Mouse (Mus musculus): ENCODE data around the gene Irak2. TPM values are rescaled to one million over a fixed set of nuclear protein-coding genes. Genes with fewer than 3 reads are reported as not detected.
"Not testable (repeated sequence)": the region's sequence is repeated elsewhere in the genome, so short reads cannot be mapped to it uniquely, and the experiment has no call there.

Gene Irak2
- polyA plus RNA-seq, 1 experiment from 2014 or later = 4.4 TPM

DNA sequence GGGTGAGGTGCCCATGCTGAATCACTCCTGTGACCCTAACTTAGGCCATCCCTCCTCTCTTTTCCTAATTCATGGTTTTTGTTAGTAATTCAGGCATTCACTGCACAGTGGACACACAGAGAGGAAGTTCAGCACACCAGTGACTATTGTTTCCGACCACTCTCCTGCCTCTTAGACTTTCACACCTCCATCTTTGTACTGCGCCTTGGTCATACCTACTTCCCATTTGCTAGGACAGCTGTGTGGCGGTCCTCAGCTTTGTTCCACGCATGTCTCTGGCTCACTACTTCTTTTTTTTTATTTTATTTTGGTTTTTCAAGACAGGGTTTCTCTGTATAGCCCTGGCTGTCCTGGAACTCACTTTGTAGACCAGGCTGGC lies 52.8 kb downstream of the Irak2 start:
- H3K4me3 ChIP-seq (ENCODE audit: low read length) = peak overlapping the region; percentile 24
- 63% methylated on average over 4 of the region's 4 CpGs for WGBS

DNA sequence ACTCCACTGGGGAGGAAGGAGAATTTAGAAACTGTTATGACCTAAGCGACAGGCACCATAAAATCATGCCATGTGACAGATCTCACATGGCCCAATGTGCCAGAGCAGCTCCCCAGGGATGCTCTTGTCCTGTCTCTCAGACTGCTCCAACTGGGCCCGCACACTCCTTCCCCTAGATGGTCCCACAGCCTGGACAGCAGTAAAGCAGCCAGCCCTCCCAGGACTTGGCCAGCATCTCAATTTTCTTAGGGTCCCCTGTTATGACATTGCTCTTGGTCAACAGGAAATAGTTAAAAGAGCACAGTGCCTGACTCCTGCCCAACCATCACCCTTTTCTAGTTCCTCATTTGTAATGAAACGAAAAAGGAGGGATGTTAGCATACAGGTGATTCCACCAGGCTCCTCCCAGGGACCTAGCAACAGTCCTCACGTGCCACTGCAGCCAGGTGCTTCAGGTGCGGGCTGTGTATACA lies 54.4 kb downstream of the Irak2 start:
- Histone ChIP-seq H3K4me2 (replicated peaks; ENCODE audit: low read depth, low read length) (no peak overlapping the region), H3K4me1 (ENCODE audit: insufficient read depth, low read length) (peaks cover 25% of the 10 kb centered on the region), H3K27me3 (ENCODE audit: insufficient read depth, low read length) (no peaks in the 10 kb centered on the region), H3K27ac (ENCODE audit: low read length) (no peak overlapping the region), H3K9ac (replicated peaks; ENCODE audit: low read length) (no peak overlapping the region), H3K4me3 (ENCODE audit: low read length) (no peak overlapping the region), H3K9me3 (ENCODE audit: low read length) (no peaks in the 10 kb centered on the region), H3K36me3 (ENCODE audit: insufficient read depth, low read length) (no peaks in the 10 kb centered on the region)
- 83% methylated on average over 5 of the region's 5 CpGs for WGBS
- no peak for ATAC-seq (ENCODE audit: low FRiP score, low TSS enrichment)

More for the DNA sequence above, 52.8 kb downstream of the Irak2 start:
- H3K27ac ChIP-seq (ENCODE audit: low read length) = peak overlapping the region; percentile 89
- H3K4me2 ChIP-seq (replicated peaks; ENCODE audit: low read depth, low read length) = peak overlapping the region; percentile 41
- no peaks in the 10 kb centered on the region for H3K9me3 ChIP-seq (ENCODE audit: low read length)
- no peak for ATAC-seq (ENCODE audit: low FRiP score, low TSS enrichment)
- peaks cover 24% of the 10 kb centered on the region for H3K4me1 ChIP-seq (ENCODE audit: insufficient read depth, low read length)
- H3K27me3 ChIP-seq (ENCODE audit: insufficient read depth, low read length) = no peaks in the 10 kb centered on the region
- H3K9ac ChIP-seq (replicated peaks; ENCODE audit: low read length) = peak overlapping the region; percentile 61
- no peaks in the 10 kb centered on the region for H3K36me3 ChIP-seq (ENCODE audit: insufficient read depth, low read length)

DNA sequence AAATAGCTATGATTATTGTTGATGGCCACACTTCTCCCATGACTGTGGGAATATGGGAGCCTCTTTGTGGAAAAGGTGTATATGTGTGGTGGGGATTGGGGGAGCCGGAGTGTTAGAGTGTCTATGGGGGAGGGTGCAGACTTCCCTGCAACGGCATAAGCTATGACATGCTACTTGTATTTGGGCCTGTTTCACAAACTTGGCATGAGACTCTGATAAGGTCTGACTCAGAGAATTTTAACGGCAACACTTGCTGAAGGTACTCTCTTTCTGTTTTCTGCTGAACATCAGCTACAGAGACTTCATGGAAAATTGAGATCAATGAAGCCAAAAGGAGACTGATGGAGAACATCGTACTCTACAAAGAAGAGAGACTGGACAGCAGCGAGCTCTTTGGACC lies 55.1 kb downstream of the Irak2 start:
- no peak for ATAC-seq (ENCODE audit: low FRiP score, low TSS enrichment)
- Histone ChIP-seq H3K9ac (replicated peaks; ENCODE audit: low read length) (no peak overlapping the region), H3K9me3 (ENCODE audit: low read length) (no peaks in the 10 kb centered on the region), H3K4me2 (replicated peaks; ENCODE audit: low read depth, low read length) (no peak overlapping the region), H3K27me3 (ENCODE audit: insufficient read depth, low read length) (no peaks in the 10 kb centered on the region), H3K4me1 (ENCODE audit: insufficient read depth, low read length) (peaks cover 30% of the 10 kb centered on the region), H3K36me3 (ENCODE audit: insufficient read depth, low read length) (no peaks in the 10 kb centered on the region), H3K4me3 (ENCODE audit: low read length) (no peak overlapping the region), H3K27ac (ENCODE audit: low read length) (no peak overlapping the region)
- 92% methylated on average over 5 of the region's 5 CpGs for WGBS

DNA sequence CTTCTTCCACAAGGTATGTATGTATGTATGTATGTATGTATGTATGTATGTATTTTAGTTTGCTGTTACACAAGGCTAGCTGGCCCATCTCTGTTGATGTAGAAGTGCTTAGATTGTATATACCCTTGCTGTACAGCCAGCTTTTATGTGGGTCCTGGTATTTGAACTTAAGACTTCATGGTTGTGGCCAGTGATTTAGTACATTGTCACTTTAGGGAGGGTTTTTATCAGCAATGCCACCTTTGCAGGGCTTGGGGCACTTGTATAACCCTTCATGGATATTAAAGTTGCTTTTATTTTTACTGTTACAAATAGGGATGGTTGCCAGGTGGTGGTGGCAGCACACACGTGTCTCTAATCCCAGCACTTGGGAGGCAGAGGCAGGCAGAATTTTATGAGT lies 56.9 kb downstream of the Irak2 start:
- Histone ChIP-seq H3K4me3 (ENCODE audit: low read length) (no peak overlapping the region), H3K9ac (replicated peaks; ENCODE audit: low read length) (no peak overlapping the region), H3K9me3 (ENCODE audit: low read length) (no peaks in the 10 kb centered on the region), H3K27me3 (ENCODE audit: insufficient read depth, low read length) (no peaks in the 10 kb centered on the region), H3K4me1 (ENCODE audit: insufficient read depth, low read length) (peaks cover 28% of the 10 kb centered on the region), H3K4me2 (replicated peaks; ENCODE audit: low read depth, low read length) (no peak overlapping the region), H3K27ac (ENCODE audit: low read length) (no peak overlapping the region), H3K36me3 (ENCODE audit: insufficient read depth, low read length) (no peaks in the 10 kb centered on the region)
- no peak for ATAC-seq (ENCODE audit: low FRiP score, low TSS enrichment)
- 65% methylated on average over 1 of the region's 1 CpGs for WGBS

DNA sequence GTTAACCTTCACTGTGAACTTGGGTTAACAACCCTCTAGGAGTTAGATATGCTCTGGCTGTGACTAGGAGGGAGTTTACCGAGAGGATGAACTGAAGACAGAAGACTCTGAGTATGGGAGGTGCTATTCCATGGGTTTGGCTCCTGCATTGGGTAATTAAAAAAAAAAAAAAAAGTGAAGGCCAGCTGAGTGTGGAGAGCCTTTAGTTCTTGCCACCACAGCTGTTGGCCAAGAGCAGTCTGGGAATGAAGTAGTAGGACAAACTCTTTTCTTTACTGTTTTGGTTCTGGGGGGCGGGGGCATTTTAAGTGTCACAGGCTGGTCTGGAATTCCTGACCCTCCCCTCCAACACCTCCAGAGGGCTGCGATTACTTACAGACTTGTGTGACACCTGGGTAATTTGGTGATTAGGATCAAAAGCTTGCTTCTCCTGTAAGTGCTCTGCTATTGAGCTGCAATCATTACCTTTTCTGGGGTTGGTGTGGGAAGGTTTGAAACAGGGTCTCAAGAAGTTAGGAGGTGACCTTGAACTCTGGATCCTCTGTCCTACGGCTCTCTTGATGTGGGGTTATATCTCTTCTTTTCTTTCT lies 57.6 kb downstream of the Irak2 start:
- Histone ChIP-seq H3K27ac (ENCODE audit: low read length) (peak overlapping the region; percentile 89), H3K27me3 (ENCODE audit: insufficient read depth, low read length) (no peaks in the 10 kb centered on the region), H3K4me1 (ENCODE audit: insufficient read depth, low read length) (peaks cover 21% of the 10 kb centered on the region), H3K36me3 (ENCODE audit: insufficient read depth, low read length) (no peaks in the 10 kb centered on the region), H3K4me3 (ENCODE audit: low read length) (peak overlapping the region; percentile 84; the same call in 1 of the 2 replicates), H3K9ac (replicated peaks; ENCODE audit: low read length) (peak overlapping the region; percentile 52; the same call in 1 of the 2 replicates), H3K9me3 (ENCODE audit: low read length) (no peaks in the 10 kb centered on the region), H3K4me2 (replicated peaks; ENCODE audit: low read depth, low read length) (peak overlapping the region; percentile 93)
- ATAC-seq (ENCODE audit: low FRiP score, low TSS enrichment) = no peak
- WGBS = 45% methylated on average over 4 of the region's 4 CpGs

DNA sequence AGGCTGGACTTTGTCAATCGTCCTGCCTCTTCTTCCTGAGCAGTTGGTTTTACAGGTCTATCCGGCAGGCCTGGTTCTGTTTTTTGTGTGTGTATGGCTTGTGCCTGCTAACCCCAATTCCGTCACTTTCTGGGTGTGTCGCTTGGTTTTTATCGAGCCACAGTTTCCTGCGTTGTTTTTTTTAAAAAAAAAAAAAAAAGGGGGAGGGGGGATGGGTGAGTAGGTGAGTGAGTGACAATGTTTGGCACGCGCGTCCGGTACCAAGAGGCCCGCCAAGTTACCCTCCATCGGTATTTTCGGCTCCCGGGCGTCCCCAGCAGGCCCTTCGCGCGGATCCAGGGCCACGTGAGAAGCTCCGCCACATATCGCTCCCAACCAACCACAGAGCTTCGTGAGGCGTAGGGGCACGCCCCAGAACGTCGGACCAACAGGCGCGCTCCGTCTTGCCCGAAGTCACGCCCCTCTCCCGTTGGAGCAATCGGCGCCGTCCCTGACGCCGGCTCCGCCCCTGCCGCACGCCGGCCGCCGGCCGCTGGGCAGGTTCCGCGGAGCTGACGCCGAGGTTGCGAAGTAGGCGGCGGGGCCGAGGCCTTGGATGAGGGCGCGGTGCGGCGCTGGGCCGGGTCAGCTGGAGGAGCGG lies 58.4 kb downstream of the Irak2 start, which contains the start of gene Tatdn2:
Gene Tatdn2 (plus strand): TSS at position 469 of the 640 bp plus-strand sequence.
- ATAC-seq (ENCODE audit: low FRiP score, low TSS enrichment) = peak; percentile 99
- peak within 1 kb of the TSS; percentile 89 for H3K27ac ChIP-seq (ENCODE audit: low read length)
- peak within 1 kb of the TSS; percentile 93 for H3K4me2 ChIP-seq (replicated peaks; ENCODE audit: low read depth, low read length)
- H3K9ac ChIP-seq (replicated peaks; ENCODE audit: low read length) = peak within 1 kb of the TSS; percentile 84
- peaks cover 3% of the 10 kb centered on the region; the same call in 1 of the 2 replicates for H3K36me3 ChIP-seq (ENCODE audit: insufficient read depth, low read length)
- WGBS = under 1% methylated on average over 56 of the region's 58 CpGs
- H3K4me3 ChIP-seq (ENCODE audit: low read length) = peak within 1 kb of the TSS; percentile 84
- H3K4me1 ChIP-seq (ENCODE audit: insufficient read depth, low read length) = peaks cover 19% of the 10 kb centered on the region
- H3K9me3 ChIP-seq (ENCODE audit: low read length) = no peaks in the 10 kb centered on the region
- no peaks in the 10 kb centered on the region for H3K27me3 ChIP-seq (ENCODE audit: insufficient read depth, low read length)

DNA sequence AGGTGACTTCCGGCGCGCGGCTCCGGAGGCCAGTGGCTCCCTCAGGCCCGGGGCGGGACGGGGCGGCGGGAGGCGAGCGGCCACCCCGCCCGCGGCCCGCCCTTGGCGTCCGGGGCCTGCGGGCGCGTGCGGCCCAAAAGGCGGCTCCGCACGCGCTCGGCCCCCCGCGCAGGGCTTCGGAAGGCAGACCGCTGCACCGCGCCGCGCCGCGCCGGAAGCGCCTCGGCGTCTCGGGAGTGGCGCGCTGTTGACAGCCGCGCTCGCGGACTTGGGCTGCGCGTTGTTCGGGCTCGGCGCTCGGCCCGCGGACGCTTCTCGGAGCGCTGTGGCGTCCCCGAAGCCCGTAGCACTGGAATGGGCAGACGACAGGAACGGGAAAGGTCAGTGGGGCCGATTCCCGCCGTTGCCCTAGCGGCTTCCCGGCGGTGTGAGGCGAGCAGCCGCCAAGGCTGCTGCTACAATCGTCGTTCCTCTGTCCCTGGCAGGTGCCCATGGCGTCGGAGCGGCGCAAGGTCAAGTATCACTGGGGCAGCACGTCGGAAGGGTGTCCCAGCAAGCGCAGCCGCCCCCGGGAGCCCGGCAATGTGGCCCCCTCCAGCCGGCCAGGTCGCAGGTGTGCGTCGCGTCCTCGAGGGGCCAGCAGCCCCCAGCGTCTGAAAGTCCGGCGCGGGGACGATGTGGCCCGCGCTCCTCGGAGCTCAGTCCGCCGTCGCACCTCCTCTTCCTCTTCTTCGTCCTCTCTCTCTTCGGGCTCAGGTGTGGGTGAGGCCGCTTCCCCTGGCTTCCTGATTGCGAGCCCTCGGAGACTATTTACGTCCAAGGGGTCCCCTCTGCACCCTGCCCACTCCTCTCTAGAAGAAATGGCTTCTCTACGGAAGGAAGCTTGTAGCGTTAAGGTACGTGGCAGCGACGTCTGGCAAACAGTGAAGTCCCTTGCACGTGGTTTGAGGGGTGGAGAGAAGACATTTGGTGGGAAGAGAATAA lies 59.2 kb downstream of the Irak2 start:
- Histone ChIP-seq H3K9me3 (ENCODE audit: low read length) (no peaks in the 10 kb centered on the region), H3K36me3 (ENCODE audit: insufficient read depth, low read length) (peaks cover 11% of the 10 kb centered on the region), H3K4me2 (replicated peaks; ENCODE audit: low read depth, low read length) (peak overlapping the region; percentile 93), H3K27ac (ENCODE audit: low read length) (peak overlapping the region; percentile 85), H3K4me3 (ENCODE audit: low read length) (peak overlapping the region; percentile 84), H3K4me1 (ENCODE audit: insufficient read depth, low read length) (peaks cover 19% of the 10 kb centered on the region), H3K9ac (replicated peaks; ENCODE audit: low read length) (peak overlapping the region; percentile 84), H3K27me3 (ENCODE audit: insufficient read depth, low read length) (no peaks in the 10 kb centered on the region)
- 0% methylated on average over 83 of the region's 113 CpGs for WGBS
- peak; percentile 77 for ATAC-seq (ENCODE audit: low FRiP score, low TSS enrichment)

DNA sequence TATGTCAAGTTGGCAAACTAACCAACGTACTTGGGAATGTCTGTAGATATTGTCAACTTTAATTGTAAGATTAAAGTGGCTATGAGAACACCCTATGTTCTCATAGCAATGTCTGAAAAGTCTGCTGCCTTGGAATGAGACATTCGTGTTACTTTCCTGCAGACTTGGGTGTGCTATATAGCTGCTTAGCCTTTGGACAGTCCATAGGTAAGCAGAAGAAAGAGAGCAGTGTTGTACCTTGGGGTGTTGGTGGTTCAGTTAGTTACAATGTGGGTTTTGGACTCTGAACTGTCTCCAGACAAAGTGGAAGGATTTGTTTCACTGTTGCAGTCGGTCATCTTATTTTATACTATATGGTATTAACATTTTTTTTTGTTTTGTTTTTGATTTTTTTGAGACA lies 74.5 kb downstream of the Irak2 start:
- 94% methylated on average over 3 of the region's 3 CpGs for WGBS
- no peak overlapping the region for H3K4me3 ChIP-seq (ENCODE audit: low read length)
- no peak overlapping the region for H3K27ac ChIP-seq (ENCODE audit: low read length)
- H3K9me3 ChIP-seq (ENCODE audit: low read length) = no peaks in the 10 kb centered on the region
- ATAC-seq (ENCODE audit: low FRiP score, low TSS enrichment) = no peak
- no peaks in the 10 kb centered on the region for H3K4me1 ChIP-seq (ENCODE audit: insufficient read depth, low read length)
- no peak overlapping the region for H3K9ac ChIP-seq (replicated peaks; ENCODE audit: low read length)
- no peaks in the 10 kb centered on the region for H3K27me3 ChIP-seq (ENCODE audit: insufficient read depth, low read length)
- H3K36me3 ChIP-seq (ENCODE audit: insufficient read depth, low read length) = peaks cover 63% of the 10 kb centered on the region
- H3K4me2 ChIP-seq (replicated peaks; ENCODE audit: low read depth, low read length) = no peak overlapping the region

DNA sequence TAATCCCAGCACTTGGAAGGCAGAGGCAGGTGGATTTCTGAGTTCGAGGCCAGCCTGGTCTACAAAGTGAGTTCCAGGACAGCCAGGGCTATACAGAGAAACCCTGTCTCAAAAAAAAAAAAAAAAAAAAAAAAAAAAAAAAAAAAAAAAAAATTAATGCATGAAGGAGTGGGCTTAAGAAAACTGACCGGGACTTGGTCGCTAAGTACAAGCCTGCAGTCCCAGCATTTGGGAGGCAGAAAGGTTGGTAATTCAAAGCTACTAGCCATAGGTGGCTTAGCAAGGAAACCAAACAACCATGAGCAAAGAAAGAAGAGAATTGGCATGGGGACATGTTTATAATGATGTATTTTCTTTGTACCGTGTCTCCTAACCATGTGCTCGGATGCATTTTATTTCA lies 75.1 kb downstream of the Irak2 start:
- not testable (repeated sequence) for H3K4me2 ChIP-seq (replicated peaks; ENCODE audit: low read depth, low read length); H3K27me3 ChIP-seq (ENCODE audit: insufficient read depth, low read length); H3K4me1 ChIP-seq (ENCODE audit: insufficient read depth, low read length); H3K9me3 ChIP-seq (ENCODE audit: low read length); H3K4me3 ChIP-seq (ENCODE audit: low read length); ATAC-seq (ENCODE audit: low FRiP score, low TSS enrichment); H3K9ac ChIP-seq (replicated peaks; ENCODE audit: low read length); H3K27ac ChIP-seq (ENCODE audit: low read length)
- WGBS = 91% methylated on average over 4 of the region's 5 CpGs
- peaks cover 56% of the 10 kb centered on the region for H3K36me3 ChIP-seq (ENCODE audit: insufficient read depth, low read length)

All from kidney, embryonic 16.5 days (tissue).